Mouse (Mus musculus) layer of hippocampus, postnatal 36 days (tissue): ENCODE measurements around the gene Phf13. TPM values are rescaled to one million over a fixed set of nuclear protein-coding genes. Genes with fewer than 3 reads are reported as not detected.

Experiments used
- DNase-seq, 2 experiments: peaks; one replicate each; pipeline ENCODE4 v3.0.0; 2022
- total RNA-seq, 2 experiments: library from RNA; stranded (reverse); gene quantifications; 2 replicates each; pipeline ENCODE4 v1.2.3; 2021

Gene Phf13
- total RNA-seq, 2 experiments from 2014 or later, result 11.1 to 11.6 TPM

GRCm38 (mm10) chr4:151988342-151989109 lies 7.5 kb downstream of the Phf13 start, which contains the start of gene Thap3:
TSS of gene Thap3 (minus strand) at chr4:151988997.
- peak; percentile 85 for DNase-seq

DNA sequence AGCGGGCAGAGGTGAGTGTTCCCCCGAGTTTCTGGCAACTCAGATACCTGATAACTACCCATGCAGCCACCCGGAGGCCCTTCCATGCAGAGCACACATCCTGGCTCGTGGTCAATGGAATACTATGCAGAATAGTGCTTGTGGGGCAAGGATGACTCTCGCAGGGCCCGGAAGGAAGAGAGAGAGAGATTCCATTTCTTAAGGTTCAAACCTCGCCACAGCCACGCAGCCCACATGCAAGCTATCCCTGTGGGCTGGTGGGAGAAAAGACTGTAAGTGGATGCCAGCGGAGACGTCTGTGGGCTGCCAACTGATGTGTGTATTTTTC lies 8.1 kb downstream of the Phf13 start:
- DNase-seq, result no peak

DNA sequence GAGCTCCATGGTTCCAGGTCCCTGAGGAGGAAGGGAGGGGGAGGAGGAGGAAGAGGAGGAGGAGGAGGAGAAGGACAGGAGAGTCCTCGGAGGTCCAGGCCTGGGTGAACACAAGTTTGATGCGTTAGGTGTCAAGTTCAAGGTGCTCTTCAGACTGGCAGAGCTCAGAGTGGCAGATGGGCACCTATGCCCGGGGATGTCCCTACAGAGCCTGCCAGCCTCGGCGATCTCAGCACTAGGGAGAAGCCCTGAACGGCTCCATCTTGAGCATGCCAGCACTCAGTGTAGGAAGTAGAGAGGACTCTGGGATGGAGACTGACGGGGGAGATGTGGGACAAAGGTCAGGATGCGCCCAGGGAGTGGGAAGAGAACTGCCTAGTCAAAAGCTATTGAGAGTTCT lies 9.4 kb downstream of the Phf13 start:
- DNase-seq, result no peak

GRCm38 (mm10) chr4:151985886-151986285 lies 10.2 kb downstream of the Phf13 start:
- no peak for DNase-seq

DNA sequence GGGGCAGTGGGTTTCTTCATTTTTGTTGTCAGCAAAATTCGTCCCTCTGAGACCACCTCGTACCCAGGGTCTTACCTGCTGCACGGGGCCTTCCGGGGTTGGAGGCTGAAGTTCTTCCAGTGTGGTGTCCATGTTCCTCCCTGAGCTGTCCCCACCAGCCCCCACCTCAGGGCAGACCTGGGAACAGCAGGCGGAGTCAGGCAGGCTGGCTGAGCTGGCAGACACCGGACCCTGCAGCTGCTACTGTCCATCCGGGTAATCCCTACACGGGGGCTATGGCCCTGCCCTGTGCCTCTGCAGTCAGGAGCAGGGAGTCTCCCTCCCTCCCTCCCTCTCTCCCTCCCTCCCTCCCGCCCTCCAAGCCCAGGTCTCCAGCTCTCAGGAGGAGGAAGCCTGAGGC lies 12.5 kb downstream of the Phf13 start:
- DNase-seq, result no peak

GRCm38 (mm10) chr4:151983043-151983442 lies 13.0 kb downstream of the Phf13 start:
- no peak for DNase-seq

GRCm38 (mm10) chr4:151981363-151981762 lies 14.7 kb downstream of the Phf13 start:
- peak; percentile 81 for DNase-seq

GRCm38 (mm10) chr4:151980699-151981098 lies 15.4 kb downstream of the Phf13 start:
- no peak for DNase-seq

- DNase-seq, result peak; percentile 86
Measured at GRCm38 (mm10) chr4:151977748-151978147, 18.3 kb downstream of the Phf13 start.

GRCm38 (mm10) chr4:151975441-151975840 lies 20.6 kb downstream of the Phf13 start:
- DNase-seq, result no peak

- no peak for DNase-seq
Measured at GRCm38 (mm10) chr4:151972221-151972967, 23.7 kb downstream of the Phf13 start.

- no peak for DNase-seq
Measured at GRCm38 (mm10) chr4:151968204-151968921, 27.7 kb downstream of the Phf13 start.

DNA sequence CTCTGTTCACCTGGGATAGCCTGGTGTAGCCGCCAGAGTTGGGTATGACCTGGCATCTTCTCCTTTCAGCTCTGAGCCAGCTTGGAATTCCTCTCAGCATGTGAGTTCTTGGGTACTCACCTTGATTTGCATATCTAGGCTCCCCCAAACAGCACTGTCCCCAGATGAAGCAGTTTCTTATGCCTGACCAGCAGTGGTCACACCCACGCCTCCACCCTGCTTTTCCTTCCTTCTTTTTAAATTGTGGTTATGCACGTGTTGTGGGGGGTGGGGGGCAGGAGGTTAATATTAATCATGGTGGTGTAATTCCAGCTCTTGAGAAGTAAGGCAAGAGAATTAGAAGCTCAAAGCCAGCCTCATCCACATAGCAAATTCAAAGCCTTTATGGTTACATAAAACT lies 33.2 kb downstream of the Phf13 start:
- DNase-seq, result no peak

GRCm38 (mm10) chr4:151960513-151960854 lies 35.6 kb downstream of the Phf13 start:
- DNase-seq, result no peak

DNA sequence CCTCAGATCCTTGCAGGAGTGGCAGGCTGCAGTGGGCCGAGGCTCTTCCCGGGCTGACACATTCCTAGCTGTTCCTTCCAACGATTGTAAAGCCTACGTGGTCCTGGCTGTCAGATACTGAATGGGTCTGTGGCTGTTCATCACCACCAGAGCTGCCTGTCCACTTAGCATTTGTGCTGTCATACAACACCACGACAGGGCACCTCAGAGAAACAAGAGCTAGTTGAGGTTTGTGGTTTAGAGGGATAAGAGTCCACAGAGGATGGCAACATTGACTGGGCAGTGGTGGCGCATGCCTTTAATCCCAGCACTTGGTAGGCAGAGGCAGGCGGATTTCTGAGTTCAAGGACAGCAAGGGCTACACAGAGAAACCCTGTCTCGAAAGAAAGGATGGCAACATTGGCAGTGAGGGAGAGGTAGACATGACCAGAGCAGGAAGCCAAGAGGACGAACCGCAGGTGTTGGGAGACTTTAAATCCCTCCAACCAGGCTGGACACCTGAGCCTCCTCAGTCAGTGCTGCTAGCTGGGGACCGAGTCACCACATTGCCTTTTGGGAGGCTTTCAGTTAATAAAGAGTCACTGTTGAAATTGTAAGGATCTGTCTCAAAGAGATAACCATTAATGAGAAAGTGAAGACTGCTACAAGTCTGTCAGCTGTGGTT lies 36.1 kb downstream of the Phf13 start:
- no peak for DNase-seq

- no peak for DNase-seq
Measured at GRCm38 (mm10) chr4:151957584-151958315, 38.3 kb downstream of the Phf13 start.

DNA sequence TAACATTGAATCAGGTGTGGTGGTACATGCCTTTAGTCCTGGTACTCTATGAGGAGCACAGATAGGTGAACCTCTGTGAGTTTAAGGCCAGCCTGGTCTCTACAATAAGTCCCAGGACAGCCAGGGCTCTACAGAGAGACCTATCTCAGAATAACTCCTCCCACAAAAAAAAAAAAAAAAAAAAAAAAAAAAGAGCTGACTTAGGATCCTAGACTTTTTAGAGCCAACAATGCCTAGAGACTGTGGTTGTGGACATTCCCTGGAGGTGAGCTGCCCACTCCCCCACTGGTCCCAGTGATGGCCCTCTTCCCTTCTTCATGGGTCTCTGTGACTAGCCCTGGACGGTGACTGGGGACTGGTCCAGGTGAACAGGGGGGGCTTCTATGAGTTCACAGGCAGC lies 40.3 kb downstream of the Phf13 start:
- no peak for DNase-seq

DNA sequence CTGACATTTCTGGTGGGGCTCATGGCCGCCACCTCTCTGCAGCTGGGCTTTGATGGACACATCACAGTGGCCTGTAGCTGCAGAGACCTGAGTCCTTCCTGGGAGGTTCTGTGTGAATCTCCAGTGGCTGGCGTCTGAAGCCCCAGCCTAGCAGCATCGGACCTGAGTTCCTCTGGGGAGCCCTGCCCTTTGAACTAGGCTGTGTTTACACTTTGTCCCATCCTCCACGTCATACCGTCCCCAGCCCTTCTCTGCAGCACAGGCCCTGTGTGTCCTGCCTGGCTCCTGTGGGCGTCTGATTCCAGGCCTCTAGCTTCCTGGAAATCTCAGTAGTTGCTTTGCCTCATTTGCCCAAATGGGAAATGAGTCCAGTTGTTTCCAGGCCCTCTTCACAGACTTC lies 42.8 kb downstream of the Phf13 start:
- no peak for DNase-seq

DNA sequence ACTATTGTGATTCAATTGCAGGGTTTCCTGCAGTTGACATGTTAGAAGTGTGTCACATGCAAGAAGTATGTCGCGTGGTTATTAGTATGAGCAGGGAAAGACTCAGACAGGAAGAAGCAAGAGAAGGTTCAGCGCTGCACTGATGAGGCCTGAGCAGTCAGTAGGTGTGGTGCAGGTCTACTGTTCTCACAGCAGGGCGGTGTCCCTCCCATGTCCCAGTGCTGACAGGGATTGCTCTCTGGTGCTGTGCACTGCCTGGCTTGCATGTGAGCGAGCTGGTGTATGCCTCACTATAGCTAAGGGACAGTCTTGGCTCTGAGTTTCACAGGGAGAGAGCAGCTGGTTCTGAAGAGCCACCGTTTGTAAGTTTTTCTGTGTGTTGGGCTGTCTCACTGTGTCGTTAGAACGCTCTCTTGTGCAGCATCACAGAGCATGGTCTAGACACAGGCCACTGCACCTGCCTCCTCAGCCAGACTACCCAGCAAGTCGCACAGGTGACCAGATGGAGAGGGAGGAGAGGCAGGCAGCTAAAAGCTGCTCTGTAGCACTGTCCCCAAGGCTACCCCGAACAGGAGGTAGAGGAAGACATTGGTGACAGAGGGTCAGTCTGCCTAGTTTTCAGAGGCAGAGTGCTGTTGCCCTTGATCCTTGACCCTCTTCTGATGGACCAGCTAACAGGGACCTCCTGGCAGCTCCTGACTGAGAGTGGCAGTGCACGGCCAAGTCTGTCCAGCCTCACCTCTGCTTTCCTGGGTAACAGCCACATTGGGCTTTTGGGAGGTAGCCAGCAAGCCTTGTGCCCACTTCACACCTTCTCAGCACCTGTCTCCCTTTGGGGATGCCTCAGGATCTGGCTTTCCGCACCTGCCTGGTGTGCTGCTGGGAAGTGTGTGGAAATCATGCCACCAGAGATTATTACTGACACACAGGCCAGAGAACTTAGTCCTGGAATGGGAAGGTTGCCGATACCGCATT lies 47.3 kb downstream of the Phf13 start:
- no peak for DNase-seq

DNA sequence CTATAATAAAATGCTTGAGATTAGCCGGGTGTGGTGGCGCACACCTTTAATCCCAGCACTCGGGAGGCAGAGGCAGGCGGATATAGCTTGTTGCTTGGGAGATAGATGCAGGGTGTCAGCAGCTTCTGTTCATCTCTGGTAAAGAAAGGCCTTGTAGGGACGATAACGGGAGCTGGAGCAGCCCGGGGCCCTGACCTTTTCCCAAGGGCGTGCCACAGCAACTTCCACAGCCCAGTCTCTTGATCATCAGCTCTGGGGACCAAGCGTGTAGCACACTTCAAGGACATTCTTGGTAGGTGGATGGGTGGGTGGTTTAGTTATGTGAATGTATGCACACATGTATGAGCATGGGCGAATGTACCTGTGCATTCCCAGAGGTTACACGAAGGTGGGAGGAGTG lies 49.8 kb downstream of the Phf13 start:
- no peak for DNase-seq
